Mouse (Mus musculus) ovary, adult 2 months (tissue): ENCODE measurements around the gene Trdn. TPM values are rescaled to one million over a fixed set of nuclear protein-coding genes. Genes with fewer than 3 reads are reported as not detected.

ENCODE experiments used
- polyA plus RNA-seq: library from polyadenylated mRNA; depleted of rRNA; stranded (reverse); fragments of >200 nt; gene quantifications from 2 replicates; pipeline ENCODE4 v1.2.3, GENCODE M21; 2012; rRNA removed

The Trdn gene
- polyA plus RNA-seq, result 0.14 and 0.15 TPM in 2 replicates

DNA sequence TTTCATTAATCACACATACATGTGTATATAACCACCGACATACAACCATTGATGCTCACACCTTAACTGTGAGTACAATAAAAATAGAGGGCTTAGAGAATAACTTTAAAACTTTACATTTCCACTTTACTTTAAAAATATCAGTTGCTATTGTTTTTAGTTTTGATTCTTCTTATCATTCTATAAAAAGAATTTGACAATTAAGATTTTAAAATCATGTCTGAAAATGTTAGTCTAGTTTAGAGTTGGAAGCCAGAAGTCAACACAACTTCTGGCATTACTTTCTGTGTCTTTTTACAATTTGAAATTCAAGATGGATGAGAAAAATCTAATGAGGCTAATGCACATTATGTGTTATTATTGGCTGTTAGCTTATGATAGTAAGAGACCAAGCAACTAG lies at the start of gene Trdn:
TSS of gene Trdn (plus strand) at position 301 of the 400 bp plus-strand sequence.

Other genes starting within 250 kb of the Trdn start
- gene Nkain2, start 190.1 kb upstream of the Trdn start, polyA plus RNA-seq, result 0.94 and 1.1 TPM in 2 replicates